Mouse (Mus musculus): ENCODE results near the gene Ift74. TPM values are rescaled to one million over a fixed set of nuclear protein-coding genes. Genes with fewer than 3 reads are reported as not detected.

Ift74 gene
- 2.4 TPM for polyA plus RNA-seq (2017; shearing (Covaris generic))

GRCm38 (mm10) chr4:94613972-94614626, at the start of gene Ift74:
Gene Ift74 (plus strand): TSS chr4:94614491.

GRCm38 (mm10) chr4:94603031-94603629, 11.2 kb upstream of the Ift74 start, which contains the start of gene Plaa:
Gene Plaa (minus strand): TSS chr4:94603244.

GRCm38 (mm10) chr4:94649920-94650319, 35.6 kb downstream of the Ift74 start, which contains the start of gene Lrrc19:
Gene Lrrc19 (minus strand): TSS chr4:94650144.

GRCm38 (mm10) chr4:94738838-94739731, 124.8 kb downstream of the Ift74 start, which contains the start of gene Tek:
Gene Tek (plus strand): TSS chr4:94739289.

Other genes with a start within 250 kb of the Ift74 start
- not detected for gene Gm10306, start 57.9 kb upstream of the Ift74 start, polyA plus RNA-seq (2017; shearing (Covaris generic))
- gene Caap1, start 57.7 kb upstream of the Ift74 start, polyA plus RNA-seq (2017; shearing (Covaris generic)): 17.0 TPM
- gene Plaa, start 11.2 kb upstream of the Ift74 start, polyA plus RNA-seq (2017; shearing (Covaris generic)): 81.2 TPM
- gene Lrrc19, start 35.7 kb downstream of the Ift74 start, polyA plus RNA-seq (2017; shearing (Covaris generic)): not detected
- not detected for gene Tek, start 124.8 kb downstream of the Ift74 start, polyA plus RNA-seq (2017; shearing (Covaris generic))

Data from naive thymus-derived CD4-positive, alpha-beta T cell, adult 5 months (primary cell).